Mouse (Mus musculus) heart, postnatal 0 days (tissue): ENCODE results near the gene Rbl2. TPM values are rescaled to one million over a fixed set of nuclear protein-coding genes. Genes with fewer than 3 reads are reported as not detected.

Source experiments
- ATAC-seq: fragments of 200-750 bp; cut with Nextera tagmentation; 2 replicates; pipeline ENCODE4 v1.8.0; 2017; ENCODE audit warnings: low read depth, moderate number of reproducible peaks, moderate library complexity; ENCODE audit not compliant: insufficient read depth
- DNase-seq: peaks from one replicate; pipeline ENCODE4 v3.0.0-alpha.2; 2016; ENCODE audit warnings: low spot score
- H3K27ac ChIP-seq: fragments of 300-500 bp; sonication (generic); 2 replicates; pipeline ENCODE4 v1.5.1; 2014; ENCODE audit warnings: low read depth, mild to moderate bottlenecking
- H3K27me3 ChIP-seq: fragments of 300-500 bp; sonication (generic); 2 replicates; pipeline ENCODE4 v1.6.1; 2014; ENCODE audit warnings: low read length, mixed read lengths; ENCODE audit not compliant: control insufficient read depth, insufficient read depth
- H3K36me3 ChIP-seq: fragments of 300-500 bp; sonication (generic); replicated peaks from 2 replicates; pipeline ENCODE4 v1.6.1; 2014; ENCODE audit warnings: low read length, mixed read lengths; ENCODE audit not compliant: control insufficient read depth, insufficient read depth
- H3K4me1 ChIP-seq: fragments of 300-500 bp; sonication (generic); 2 replicates; pipeline ENCODE4 v1.6.1; 2014; ENCODE audit warnings: antibody characterized with exemption; ENCODE audit not compliant: control insufficient read depth, insufficient read depth
- H3K4me2 ChIP-seq: fragments of 300-500 bp; sonication (generic); 2 replicates; pipeline ENCODE4 v1.6.1; 2014; ENCODE audit warnings: low read depth, mild to moderate bottlenecking, low read length, moderate library complexity
- H3K4me3 ChIP-seq: fragments of 300-500 bp; sonication (generic); 2 replicates; pipeline ENCODE4 v1.5.1; 2014; ENCODE audit warnings: low read depth, low read length
- H3K9ac ChIP-seq: fragments of 300-500 bp; sonication (generic); replicated peaks from 2 replicates; pipeline ENCODE4 v1.6.1; 2014; ENCODE audit warnings: low read depth, low read length, mixed read lengths
- H3K9me3 ChIP-seq: fragments of 300-500 bp; sonication (generic); replicated peaks from 2 replicates; pipeline ENCODE4 v1.6.1; 2016; ENCODE audit warnings: low read length; ENCODE audit not compliant: control insufficient read depth
- CTCF ChIP-seq: IDR thresholded peaks from 2 replicates; pipeline ENCODE4 v1.5.1; 2016; ENCODE audit warnings: antibody characterized with exemption, control low read depth, low read depth
- EP300 ChIP-seq: IDR thresholded peaks from 2 replicates; pipeline ENCODE4 v1.6.1; 2016; ENCODE audit warnings: antibody characterized with exemption, low read depth
- WGBS: fragments of 180-500 bp; shearing (Covaris S2); extraction: QIAGEN DNeasy Blood & Tissue Kit; methylation state at CpG from one replicate; pipeline ENCODE4 v1.1.7; 2014; 5-methylcytosine and 5-hydroxymethylcytosine counted together
- polyA plus RNA-seq: library from polyadenylated mRNA; unstranded; fragments of >200 nt; fragmentation: Nextera tagmentation; extraction: Ambion mirVana; gene quantifications from 2 replicates; pipeline ENCODE4 v1.2.1, GENCODE M21; 2015
- total RNA-seq: library from RNA; depleted of rRNA; stranded (reverse); fragments of >200 nt; gene quantifications from 2 replicates; pipeline ENCODE4 v1.2.3, GENCODE M21; 2014; ENCODE audit warnings: low replicate concordance

The Rbl2 gene
- total and polyA plus RNA-seq, 2 experiments from 2014 or later = 10.9 to 20.1 TPM

- DNase-seq (no peak), ATAC-seq (no peak)
- no peaks in the 10 kb centered on the region for H3K36me3 ChIP-seq
- no peak overlapping the region for H3K27ac ChIP-seq
- no peak overlapping the region for H3K9ac ChIP-seq
- H3K4me1 ChIP-seq = peaks cover 9% of the 10 kb centered on the region
- H3K27me3 ChIP-seq = no peaks in the 10 kb centered on the region
- no peaks in the 10 kb centered on the region for H3K9me3 ChIP-seq
- WGBS = 56% methylated on average over 4 of the region's 4 CpGs
- H3K4me3 ChIP-seq = no peak overlapping the region
- TF ChIP-seq CTCF (no peak), EP300 (no peak)
- H3K4me2 ChIP-seq = no peak overlapping the region
These were observed 4.7 kb upstream of the Rbl2 start for GRCm38 (mm10) chr8:91065179-91065578.

GRCm38 (mm10) chr8:91069407-91069806 lies 450 bp upstream of the Rbl2 start:
- peak overlapping the region; percentile 94; the same call in 1 of the 2 replicates for H3K9ac ChIP-seq
- peak overlapping the region; percentile 76 for H3K4me2 ChIP-seq
- peaks cover 22% of the 10 kb centered on the region for H3K4me1 ChIP-seq
- WGBS = 7% methylated on average over 10 of the region's 10 CpGs
- ATAC-seq (no peak), DNase-seq (no peak)
- TF ChIP-seq EP300 = no peak
- no peak for TF ChIP-seq CTCF
- peak overlapping the region; percentile 97 for H3K4me3 ChIP-seq
- 0 out of 2 replicates have a peak, but pooled peaks cover 8% of the 10 kb centered on the region for H3K36me3 ChIP-seq
- no peaks in the 10 kb centered on the region for H3K27me3 ChIP-seq
- H3K9me3 ChIP-seq = no peaks in the 10 kb centered on the region
- peak overlapping the region; percentile 97 for H3K27ac ChIP-seq

DNA sequence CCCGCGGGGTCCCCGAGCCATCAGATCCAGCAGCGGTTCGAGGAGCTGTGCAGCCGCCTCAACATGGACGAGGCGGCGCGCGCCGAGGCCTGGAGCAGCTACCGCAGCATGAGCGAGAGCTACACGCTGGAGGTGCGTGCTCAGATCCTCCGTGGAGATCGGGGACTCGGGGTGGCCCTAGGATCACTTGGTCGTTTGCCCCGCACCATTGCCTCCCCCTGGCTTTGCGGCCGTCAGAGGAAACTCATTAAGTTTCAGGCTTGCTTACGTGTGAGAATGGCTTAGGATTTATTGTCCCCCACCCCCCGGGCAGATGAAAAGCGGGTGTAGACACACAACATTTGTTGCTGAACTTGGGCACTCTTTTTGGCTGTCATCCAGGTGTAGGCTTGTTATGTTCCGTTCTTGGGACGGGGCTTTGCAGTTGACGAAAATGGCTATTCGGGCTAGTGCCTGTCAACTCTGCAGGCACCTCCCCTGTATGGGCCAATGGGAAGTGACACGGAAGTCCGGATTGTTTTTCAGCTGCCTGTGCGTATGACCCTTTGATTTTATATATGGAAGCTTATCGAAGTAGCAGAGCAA lies 510 bp downstream of the Rbl2 start:
- H3K27ac ChIP-seq = peak overlapping the region; percentile 97
- H3K27me3 ChIP-seq = no peaks in the 10 kb centered on the region
- DNase-seq (peak; percentile 92), ATAC-seq (peak; percentile 91)
- peak overlapping the region; percentile 97 for H3K4me3 ChIP-seq
- H3K9ac ChIP-seq = peak overlapping the region; percentile 94
- no peaks in the 10 kb centered on the region for H3K9me3 ChIP-seq
- H3K36me3 ChIP-seq = 0 out of 2 replicates have a peak, but pooled peaks cover 10% of the 10 kb centered on the region
- under 1% methylated on average over 34 of the region's 34 CpGs for WGBS
- TF ChIP-seq CTCF (no peak), EP300 (no peak)
- H3K4me1 ChIP-seq = peaks cover 22% of the 10 kb centered on the region
- peak overlapping the region; percentile 76 for H3K4me2 ChIP-seq

GRCm38 (mm10) chr8:91077077-91077867 lies 7.4 kb downstream of the Rbl2 start:
- Histone ChIP-seq H3K27me3 (no peaks in the 10 kb centered on the region), H3K36me3 (peaks cover 44% of the 10 kb centered on the region), H3K4me1 (peaks cover 3% of the 10 kb centered on the region; the same call in 1 of the 2 replicates), H3K27ac (peak overlapping the region; percentile 43; the same call in 1 of the 2 replicates), H3K9ac (no peak overlapping the region), H3K4me3 (no peak overlapping the region), H3K9me3 (no peaks in the 10 kb centered on the region), H3K4me2 (no peak overlapping the region)
- no peak for ATAC-seq
- TF ChIP-seq EP300 (no peak), CTCF (no peak)
- 88% methylated on average over 12 of the region's 12 CpGs for WGBS
- DNase-seq = no peak

- TF ChIP-seq EP300 (no peak), CTCF (no peak)
- Histone ChIP-seq H3K27ac (no peak overlapping the region), H3K4me2 (no peak overlapping the region), H3K4me3 (no peak overlapping the region), H3K4me1 (peaks cover 3% of the 10 kb centered on the region; the same call in 1 of the 2 replicates), H3K9me3 (no peaks in the 10 kb centered on the region), H3K27me3 (no peaks in the 10 kb centered on the region), H3K9ac (no peak overlapping the region), H3K36me3 (peaks cover 53% of the 10 kb centered on the region)
- DNase-seq = no peak
- WGBS = 98% methylated on average over 2 of the region's 2 CpGs
- no peak for ATAC-seq
These were observed 9.8 kb downstream of the Rbl2 start for GRCm38 (mm10) chr8:91079678-91080077.
